Mouse (Mus musculus): Measurements from ENCODE around the gene Hint3.

Gene Hint3

GRCm38 (mm10) chr10:30600094-30600534 is 29.3 kb downstream of the Hint3 start:
- no peak for DNase-seq (ENCODE audit: low read depth, low spot score)

GRCm38 (mm10) chr10:30587037-30587436 is 42.4 kb downstream of the Hint3 start:
- DNase-seq (ENCODE audit: low read depth, low spot score): no peak

DNA sequence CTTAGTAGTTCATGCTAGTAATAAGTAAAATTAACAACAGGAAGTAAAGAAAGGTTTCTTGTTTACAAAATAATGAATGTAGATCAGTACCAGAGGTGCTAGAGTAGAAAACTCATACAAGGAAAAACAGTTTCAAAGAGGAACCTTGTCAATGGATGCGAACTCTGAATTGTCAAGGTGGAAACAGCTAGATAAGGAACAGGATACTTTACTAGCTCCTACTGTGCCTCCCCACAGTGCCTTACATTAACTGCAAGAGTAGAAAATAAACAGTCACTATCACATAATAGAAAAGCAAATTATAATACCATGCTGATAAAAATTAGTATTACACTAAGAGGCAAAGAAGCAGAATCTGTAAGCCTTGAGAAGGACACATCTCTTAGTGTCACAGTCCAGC is 43.7 kb downstream of the Hint3 start:
- no peak for DNase-seq (ENCODE audit: low read depth, low spot score)

- no peak for DNase-seq (ENCODE audit: low read depth, low spot score)
These were observed 51.7 kb downstream of the Hint3 start for GRCm38 (mm10) chr10:30577670-30578280.

DNA sequence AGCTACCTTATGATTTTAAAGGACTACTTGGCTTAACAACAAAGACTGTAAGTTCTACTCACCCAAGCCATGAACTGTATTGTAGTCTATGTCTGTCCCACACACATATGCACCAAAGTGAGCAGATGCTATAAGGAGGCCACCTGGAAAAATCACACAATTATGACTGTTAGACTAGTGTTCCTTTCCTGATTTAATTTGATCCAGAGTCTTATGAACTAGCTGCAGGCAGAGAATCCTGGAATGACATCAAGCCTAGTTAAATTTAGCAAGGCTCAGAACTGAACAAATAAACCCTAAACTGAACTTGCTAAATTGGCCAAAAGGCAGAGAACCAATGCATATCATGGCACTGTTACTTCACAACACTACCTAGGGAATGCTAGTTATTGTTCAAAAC is 63.1 kb downstream of the Hint3 start:
- DNase-seq (ENCODE audit: low read depth, low spot score): no peak

- DNase-seq (ENCODE audit: low read depth, low spot score): no peak
These were observed 64.8 kb downstream of the Hint3 start for GRCm38 (mm10) chr10:30564651-30565050.
